8 mouse cellular contexts compared by ENCODE assay signal in genomic region chr2:119156081-119156680, GRCm38 (mm10). TPM values are rescaled to one million over a fixed set of nuclear protein-coding genes. Genes with fewer than 3 reads are reported as not detected.
DNase-seq lines count a peak whose midpoint lies in the region; ATAC-seq lines count a peak whose summit lies in the region.

No protein-coding gene starts in this region.

- H3K4me3 ChIP-seq in forebrain, embryonic 16.5 days (replicated peaks; ENCODE audit: low read length) = peak overlapping the region; percentile 93
- peak overlapping the region; percentile 99 for H3K4me3 ChIP-seq in limb, embryonic 11.5 days (ENCODE audit: low read depth, low read length)
- H3K4me3 ChIP-seq in midbrain, embryonic 13.5 days (replicated peaks) = peak overlapping the region; percentile 99

- peak; percentile 25 for DNase-seq in left cerebral cortex, postnatal 4 days
- DNase-seq in left cerebral cortex, postnatal 14 days (ENCODE audit: low spot score in 2 of 2) = no peak
- DNase-seq in adrenal gland, postnatal 36 days = peak; percentile 53 to 58
- no peak for DNase-seq in limb, embryonic 11.5 days (ENCODE audit: low spot score)
- no peak for DNase-seq in urinary bladder, postnatal 14 days (ENCODE audit: low spot score)
- no peak for DNase-seq in urinary bladder, adult 18-20 months (ENCODE audit: low spot score in 2 of 2)

- H3K4me2 ChIP-seq in forebrain, embryonic 16.5 days (ENCODE audit: low read length) = peak overlapping the region; percentile 97
- H3K4me2 ChIP-seq in limb, embryonic 11.5 days (ENCODE audit: low read depth, severe bottlenecking) = peak overlapping the region; percentile 94
- peak overlapping the region; percentile 97 for H3K4me2 ChIP-seq in midbrain, embryonic 13.5 days (replicated peaks)

- H3K9me3 ChIP-seq in forebrain, embryonic 16.5 days (ENCODE audit: control insufficient read depth, low read length) = no peaks in the 10 kb centered on the region
- no peaks in the 10 kb centered on the region for H3K9me3 ChIP-seq in limb, embryonic 11.5 days (ENCODE audit: control insufficient read depth, low read length)
- H3K9me3 ChIP-seq in midbrain, embryonic 13.5 days = no peaks in the 10 kb centered on the region

- H3K27me3 ChIP-seq in forebrain, embryonic 16.5 days (replicated peaks; ENCODE audit: control insufficient read depth, insufficient read depth, low read length) = no peaks in the 10 kb centered on the region
- no peaks in the 10 kb centered on the region for H3K27me3 ChIP-seq in limb, embryonic 11.5 days (ENCODE audit: control insufficient read depth, insufficient read depth, low read length)
- H3K27me3 ChIP-seq in midbrain, embryonic 13.5 days = peaks cover 3% of the 10 kb centered on the region; the same call in 1 of the 2 replicates

- 7% methylated on average over 34 of the region's 34 CpGs for WGBS in forebrain, embryonic 16.5 days
- 6% methylated on average over 34 of the region's 34 CpGs for WGBS in limb, embryonic 11.5 days
- WGBS in midbrain, embryonic 13.5 days = 9% methylated on average over 34 of the region's 34 CpGs

- peak overlapping the region; percentile 42; the same call in 1 of the 2 replicates for H3K27ac ChIP-seq in forebrain, embryonic 16.5 days (ENCODE audit: low read length)
- peak overlapping the region; percentile 36; the same call in 1 of the 2 replicates for H3K27ac ChIP-seq in limb, embryonic 11.5 days (replicated peaks; ENCODE audit: low read depth, low read length)
- peak overlapping the region; percentile 74 for H3K27ac ChIP-seq in midbrain, embryonic 13.5 days

- H3K9ac ChIP-seq in forebrain, embryonic 16.5 days (replicated peaks; ENCODE audit: low read depth, low read length) = peak overlapping the region; percentile 90
- H3K9ac ChIP-seq in limb, embryonic 11.5 days (ENCODE audit: low read length) = peak overlapping the region; percentile 85
- H3K9ac ChIP-seq in midbrain, embryonic 13.5 days (replicated peaks) = peak overlapping the region; percentile 96

- ATAC-seq in forebrain, embryonic 16.5 days = no peak; the same call in 1 of the 2 replicates
- ATAC-seq in limb, embryonic 11.5 days (ENCODE audit: insufficient number of reproducible peaks, low FRiP score, low TSS enrichment, low read depth) = no peak; the same call in 1 of the 2 replicates
- no peak; the same call in 1 of the 2 replicates for ATAC-seq in midbrain, embryonic 13.5 days

- H3K4me1 ChIP-seq in forebrain, embryonic 16.5 days (replicated peaks; ENCODE audit: control insufficient read depth, insufficient read depth, low read length) = peaks cover 16% of the 10 kb centered on the region
- peaks cover 4% of the 10 kb centered on the region; the same call in 1 of the 2 replicates for H3K4me1 ChIP-seq in limb, embryonic 11.5 days (ENCODE audit: control insufficient read depth, insufficient read depth, low read length)
- peaks cover 23% of the 10 kb centered on the region for H3K4me1 ChIP-seq in midbrain, embryonic 13.5 days (replicated peaks)

- H3K36me3 ChIP-seq in forebrain, embryonic 16.5 days (ENCODE audit: control insufficient read depth, insufficient read depth) = peaks cover 13% of the 10 kb centered on the region
- peaks cover 8% of the 10 kb centered on the region; the same call in 1 of the 2 replicates for H3K36me3 ChIP-seq in limb, embryonic 11.5 days (ENCODE audit: control insufficient read depth, insufficient read depth, low read length)
- peaks cover 31% of the 10 kb centered on the region for H3K36me3 ChIP-seq in midbrain, embryonic 13.5 days

- intact Hi-C loops in left cerebral cortex, postnatal 4 days (cut with DNase I) = no loop called here
- intact Hi-C loops in left cerebral cortex, postnatal 14 days (cut with DNase I) = no loop called here

RNA-seq across cellular contexts. Expression of gene Rmdn3, which starts 0.7 kb away (rescaled TPM):
- total RNA-seq in left cerebral cortex, postnatal 4 days (2021) = 10 to 100 TPM; 38.4 to 44.5 TPM
- total RNA-seq in left cerebral cortex, postnatal 14 days (2021) = 10 to 100 TPM; 49.0 to 49.3 TPM
- 10 to 100 TPM; 63.6 to 65.0 TPM for total RNA-seq in adrenal gland, postnatal 36 days (2021)
- polyA plus RNA-seq in forebrain, embryonic 16.5 days (2015; fragmentation: Nextera tagmentation; extraction: Ambion mirVana) = 59.6 and 65.3 TPM in 2 replicates
- polyA plus RNA-seq in limb, embryonic 11.5 days (2014; fragmentation: Nextera tagmentation; extraction: Ambion mirVana) = 45.9 and 49.5 TPM in 2 replicates
- polyA plus RNA-seq in midbrain, embryonic 13.5 days (2015; fragmentation: Nextera tagmentation; extraction: Ambion mirVana) = 41.0 and 44.3 TPM in 2 replicates

RNA-seq across cellular contexts. Expression of gene Gchfr, which starts 11.4 kb away (rescaled TPM):
- total RNA-seq in left cerebral cortex, postnatal 4 days (2021) = not detected
- total RNA-seq in left cerebral cortex, postnatal 14 days (2021) = not detected
- total RNA-seq in adrenal gland, postnatal 36 days (2021) = 10 to 100 TPM; 16.1 to 23.8 TPM
- 0.47 and 0.55 TPM in 2 replicates for polyA plus RNA-seq in forebrain, embryonic 16.5 days (2015; fragmentation: Nextera tagmentation; extraction: Ambion mirVana)
- polyA plus RNA-seq in limb, embryonic 11.5 days (2014; fragmentation: Nextera tagmentation; extraction: Ambion mirVana) = 6.7 and 7.3 TPM in 2 replicates
- 4.4 and 15.5 TPM in 2 replicates for polyA plus RNA-seq in midbrain, embryonic 13.5 days (2015; fragmentation: Nextera tagmentation; extraction: Ambion mirVana)

RNA-seq across cellular contexts. Expression of gene Gm14137, which starts 18.1 kb away (rescaled TPM):
- not detected for total RNA-seq in left cerebral cortex, postnatal 4 days (2021)
- not detected for total RNA-seq in left cerebral cortex, postnatal 14 days (2021)
- total RNA-seq in adrenal gland, postnatal 36 days (2021) = under 1 TPM; 0.13 TPM
- polyA plus RNA-seq in forebrain, embryonic 16.5 days (2015; fragmentation: Nextera tagmentation; extraction: Ambion mirVana) = 1.1 and 1.3 TPM in 2 replicates
- polyA plus RNA-seq in limb, embryonic 11.5 days (2014; fragmentation: Nextera tagmentation; extraction: Ambion mirVana) = 0.35 and 0.44 TPM in 2 replicates
- 1.1 and 1.2 TPM in 2 replicates for polyA plus RNA-seq in midbrain, embryonic 13.5 days (2015; fragmentation: Nextera tagmentation; extraction: Ambion mirVana)

RNA-seq across cellular contexts. Expression of gene Rad51, which starts 43.6 kb away (rescaled TPM):
- 1 to 10 TPM; 4.8 to 7.3 TPM for total RNA-seq in left cerebral cortex, postnatal 4 days (2021)
- total RNA-seq in left cerebral cortex, postnatal 14 days (2021) = 1 to 10 TPM; 1.5 to 3.3 TPM
- total RNA-seq in adrenal gland, postnatal 36 days (2021) = 1 to 10 TPM; 2.2 to 3.3 TPM
- 17.6 and 20.3 TPM in 2 replicates for polyA plus RNA-seq in forebrain, embryonic 16.5 days (2015; fragmentation: Nextera tagmentation; extraction: Ambion mirVana)
- 80.3 and 81.0 TPM in 2 replicates for polyA plus RNA-seq in limb, embryonic 11.5 days (2014; fragmentation: Nextera tagmentation; extraction: Ambion mirVana)
- polyA plus RNA-seq in midbrain, embryonic 13.5 days (2015; fragmentation: Nextera tagmentation; extraction: Ambion mirVana) = 21.3 and 22.5 TPM in 2 replicates

RNA-seq across cellular contexts. Expression of gene Zfyve19, which starts 52.2 kb away (rescaled TPM):
- total RNA-seq in left cerebral cortex, postnatal 4 days (2021) = 10 to 100 TPM; 51.3 to 52.0 TPM
- 10 to 100 TPM; 28.8 to 36.8 TPM for total RNA-seq in left cerebral cortex, postnatal 14 days (2021)
- total RNA-seq in adrenal gland, postnatal 36 days (2021) = 10 to 100 TPM; 30.2 to 30.5 TPM
- polyA plus RNA-seq in forebrain, embryonic 16.5 days (2015; fragmentation: Nextera tagmentation; extraction: Ambion mirVana) = 66.2 and 66.9 TPM in 2 replicates
- polyA plus RNA-seq in limb, embryonic 11.5 days (2014; fragmentation: Nextera tagmentation; extraction: Ambion mirVana) = 52.6 and 55.0 TPM in 2 replicates
- 56.7 and 59.1 TPM in 2 replicates for polyA plus RNA-seq in midbrain, embryonic 13.5 days (2015; fragmentation: Nextera tagmentation; extraction: Ambion mirVana)

Comparison
In these comparisons a context has a peak if more than half of its experiments do, and no peak if none do; other contexts are left out.
1. DNase-seq: peak in left cerebral cortex, postnatal 4 days (single experiment) and adrenal gland, postnatal 36 days (2 of 2); none in left cerebral cortex, postnatal 14 days (0 of 2), limb, embryonic 11.5 days (single experiment), urinary bladder, postnatal 14 days (single experiment) and urinary bladder, adult 18-20 months (0 of 2).
2. RNA of gene Gchfr, which starts 11.4 kb away (total RNA-seq): 16.1 to 23.8 TPM in adrenal gland, postnatal 36 days; not detected in left cerebral cortex, postnatal 4 days and not detected in left cerebral cortex, postnatal 14 days; every median in the first group is over 10 times any median in the second.
3. Peak in every context shown above with its lines, with median percentiles within 50 percentile points of each other: H3K27ac ChIP-seq, H3K4me2 ChIP-seq, H3K4me3 ChIP-seq and H3K9ac ChIP-seq.